Mouse (Mus musculus) urinary bladder, postnatal 36 days (tissue): ENCODE data around the gene Wdr78.

Source experiments
- DNase-seq, 2 experiments: peaks; one replicate each; pipeline ENCODE4 v3.0.0; 2022; ENCODE audit warnings: low spot score in 2 of 2, mixed read lengths in 1 of 2

The Wdr78 gene

GRCm38 (mm10) chr4:103056909-103057308, 57.4 kb downstream of the Wdr78 start:
- no peak for DNase-seq

- no peak for DNase-seq
These were observed 66.3 kb downstream of the Wdr78 start for GRCm38 (mm10) chr4:103048046-103048445.

GRCm38 (mm10) chr4:103042997-103043396, 71.4 kb downstream of the Wdr78 start:
- DNase-seq: no peak

- no peak for DNase-seq
These were observed 74.5 kb downstream of the Wdr78 start for GRCm38 (mm10) chr4:103039838-103040191.

- no peak for DNase-seq
These were observed 75.1 kb downstream of the Wdr78 start for GRCm38 (mm10) chr4:103039103-103039837.

GRCm38 (mm10) chr4:103028177-103029088, 85.9 kb downstream of the Wdr78 start:
- no peak for DNase-seq

GRCm38 (mm10) chr4:103027745-103028144, 86.6 kb downstream of the Wdr78 start:
- DNase-seq: no peak

- DNase-seq: no peak
These were observed 87.7 kb downstream of the Wdr78 start, which contains the start of gene Insl5 for GRCm38 (mm10) chr4:103026621-103027020. Insl5 (minus strand) TSS chr4:103026842.

- DNase-seq: no peak
These were observed 100.9 kb downstream of the Wdr78 start for GRCm38 (mm10) chr4:103013490-103013889.

- DNase-seq: no peak
These were observed 102.5 kb downstream of the Wdr78 start for GRCm38 (mm10) chr4:103011823-103012222.

- no peak for DNase-seq
These were observed 103.6 kb downstream of the Wdr78 start for GRCm38 (mm10) chr4:103010734-103011133.

GRCm38 (mm10) chr4:103006943-103007418, 107.4 kb downstream of the Wdr78 start:
- no peak for DNase-seq

- no peak for DNase-seq
These were observed 108.1 kb downstream of the Wdr78 start for GRCm38 (mm10) chr4:103006266-103006665.

GRCm38 (mm10) chr4:103005190-103005945, 109.0 kb downstream of the Wdr78 start:
- DNase-seq: no peak

- no peak for DNase-seq
These were observed 109.7 kb downstream of the Wdr78 start for GRCm38 (mm10) chr4:103004681-103005080.

- no peak for DNase-seq
These were observed 122.7 kb downstream of the Wdr78 start for GRCm38 (mm10) chr4:102991685-102992084.

- DNase-seq: no peak
These were observed 123.6 kb downstream of the Wdr78 start for GRCm38 (mm10) chr4:102990595-102991340.

GRCm38 (mm10) chr4:102990016-102990415, 124.3 kb downstream of the Wdr78 start:
- no peak for DNase-seq

- DNase-seq: no peak
These were observed 125.0 kb downstream of the Wdr78 start for GRCm38 (mm10) chr4:102989391-102989790.

GRCm38 (mm10) chr4:102988526-102988925, 125.8 kb downstream of the Wdr78 start:
- DNase-seq: no peak
